Mouse (Mus musculus): ENCODE data around the gene Zscan18. TPM values are rescaled to one million over a fixed set of nuclear protein-coding genes. Genes with fewer than 3 reads are reported as not detected.

Gene Zscan18
- 0.91 and 1.9 TPM in 2 replicates for polyA plus RNA-seq (2012; rRNA removed; ENCODE audit: low replicate concordance)

DNA sequence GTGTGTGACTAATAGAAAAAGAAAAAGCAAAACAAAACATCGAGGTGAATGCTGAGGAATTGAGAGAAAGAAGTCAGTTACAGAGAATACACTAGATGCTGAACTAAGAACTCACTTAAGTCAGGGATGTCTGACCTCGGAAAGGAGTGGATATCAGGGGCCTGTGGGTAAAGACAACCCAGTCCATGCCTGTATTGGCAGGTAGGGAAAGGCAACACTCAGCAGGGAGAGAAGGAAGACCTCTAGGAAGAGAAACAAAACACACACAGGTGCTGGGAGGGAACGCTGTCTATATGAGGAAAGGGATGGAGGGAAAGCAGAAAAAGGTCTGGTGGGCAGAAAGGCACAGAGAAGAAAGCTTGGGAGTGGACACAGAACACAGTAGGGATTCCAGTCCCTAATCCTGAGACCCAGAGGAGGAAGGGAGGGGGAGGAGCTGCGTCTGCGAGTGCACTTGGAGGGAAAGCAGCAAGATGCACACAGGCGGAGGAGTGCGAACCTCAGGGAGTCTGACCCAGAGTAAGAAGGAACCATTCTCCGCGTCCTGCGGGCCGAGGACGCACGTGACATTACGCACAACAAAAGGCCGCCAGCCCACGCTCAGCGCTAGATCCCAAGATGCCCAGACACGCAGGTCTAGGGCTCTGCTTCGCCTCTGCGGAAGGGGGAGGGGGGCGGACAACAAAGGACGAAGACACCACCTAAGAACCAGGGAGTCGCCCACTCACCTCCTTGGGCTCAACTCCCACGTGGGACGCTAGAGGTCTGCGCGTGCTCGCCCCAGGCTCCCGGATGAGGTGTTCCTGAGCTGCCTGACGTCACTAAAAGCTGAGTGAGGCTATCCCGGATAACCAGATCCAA, at the start of gene Zscan18:
Zscan18 (minus strand) TSS at position 770 of the 861 bp plus-strand sequence.

DNA sequence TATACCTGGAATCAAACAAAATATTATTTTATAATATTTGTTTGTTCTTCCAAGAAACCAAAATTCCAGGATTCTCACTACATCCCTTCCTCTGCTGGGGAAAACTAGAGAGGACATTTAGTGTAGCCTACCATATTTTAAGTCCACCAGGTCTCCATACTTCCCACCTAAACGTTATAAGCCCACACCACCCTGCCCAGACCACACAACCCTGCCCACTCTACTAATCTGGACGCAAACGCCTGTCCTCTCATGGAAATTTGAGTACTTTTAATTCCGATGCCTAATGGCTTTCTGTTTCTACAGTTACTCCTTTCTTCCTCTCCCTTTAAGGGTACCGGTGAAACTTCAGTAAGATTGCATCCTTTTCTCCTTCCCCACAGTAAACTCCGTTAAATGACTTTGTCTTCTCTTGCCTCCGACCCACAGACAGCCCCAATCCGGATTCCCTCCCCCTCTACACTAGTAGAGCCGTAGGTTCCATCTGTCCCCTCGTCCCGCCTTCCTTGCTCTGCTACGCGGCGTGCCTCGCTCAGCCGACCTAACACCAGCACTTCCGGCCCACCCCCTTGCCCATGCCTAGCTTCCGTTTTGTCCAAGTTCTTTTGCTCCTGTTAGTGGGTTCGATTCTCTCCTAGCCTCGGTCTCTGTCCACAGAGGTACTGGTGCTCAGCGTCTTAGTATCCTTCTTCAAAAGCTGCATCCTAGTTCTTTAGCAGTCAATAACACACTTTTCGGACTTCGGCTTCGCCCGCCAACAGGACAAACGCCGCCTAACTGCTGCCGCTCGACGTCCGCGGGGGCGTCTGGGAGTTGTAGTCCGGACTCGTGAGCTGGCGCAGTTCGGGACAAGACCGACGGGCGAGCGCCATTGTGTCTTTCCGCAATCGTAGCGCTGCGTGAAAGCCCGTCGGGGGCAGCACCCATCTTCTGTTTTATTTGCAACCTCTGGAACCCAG, 31.0 kb upstream of the Zscan18 start, which contains the start of gene Zfp110:
Zfp110 (plus strand) TSS at position 600 of the 959 bp plus-strand sequence.

DNA sequence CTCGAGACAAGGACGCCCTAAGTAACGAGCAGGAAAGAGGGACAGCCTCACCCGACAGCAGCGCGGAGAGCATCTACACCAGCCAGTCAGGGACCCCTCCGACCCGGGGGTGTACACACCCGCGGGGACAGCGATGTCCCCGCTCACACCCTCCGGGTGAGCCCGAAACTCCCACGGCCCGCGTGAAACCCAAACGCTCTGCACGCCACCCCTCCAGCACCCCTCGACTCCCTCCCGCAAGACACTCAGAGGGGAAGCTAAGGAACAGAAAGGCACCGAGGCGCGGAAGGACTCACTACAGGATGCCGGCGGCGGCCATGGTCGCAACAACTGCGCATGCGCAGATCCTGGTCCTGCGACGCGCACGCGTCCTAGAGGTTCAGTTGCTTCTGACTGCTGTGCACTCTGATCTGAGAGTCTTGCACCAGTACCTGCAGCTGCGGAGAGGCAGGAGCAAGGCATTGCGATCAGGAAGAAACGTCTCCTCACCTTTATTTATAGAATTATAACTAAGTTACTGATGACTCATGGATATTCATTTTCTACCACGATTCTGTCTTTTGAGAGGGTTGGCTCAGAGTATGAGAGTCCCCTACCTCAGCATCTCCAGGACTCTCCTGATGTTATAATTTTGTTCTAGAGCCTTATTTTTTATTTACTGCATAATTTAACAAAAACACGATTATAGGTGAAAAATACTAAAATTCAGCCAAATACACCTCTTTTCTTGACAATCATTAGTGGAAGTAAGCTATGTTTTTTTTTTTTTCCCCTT, 15.3 kb upstream of the Zscan18 start, which contains the start of gene Zfp329:
Zfp329 (minus strand) TSS at position 338 of the 775 bp plus-strand sequence.

DNA sequence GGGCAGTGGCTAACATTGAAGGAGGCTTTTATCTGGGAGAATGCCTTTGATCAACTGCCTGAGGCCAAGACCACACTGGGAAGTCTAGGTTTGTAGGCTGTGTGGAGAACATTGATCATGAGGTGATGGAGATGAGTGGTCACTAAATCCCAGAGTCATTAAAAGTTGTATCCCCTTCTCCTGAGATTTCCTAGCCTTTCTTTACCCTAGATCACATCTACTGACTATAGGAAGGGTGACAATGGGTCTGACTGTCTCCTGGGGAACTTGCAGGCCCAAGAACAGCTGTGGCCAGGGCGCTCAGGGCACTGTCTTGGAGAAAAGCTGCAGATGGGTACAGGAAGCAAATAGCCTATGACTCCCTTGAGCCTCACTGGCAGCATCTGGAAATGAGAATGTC, 68.5 kb downstream of the Zscan18 start, which contains the start of gene Vmn2r56:
Vmn2r56 (minus strand) TSS at position 101 of the 400 bp plus-strand sequence.

Other genes with a start within 250 kb of the Zscan18 start
- gene Vmn2r53, start 194.8 kb downstream of the Zscan18 start, polyA plus RNA-seq (2012; rRNA removed; ENCODE audit: low replicate concordance) = not detected in 2 replicates
- not detected in 2 replicates for gene Vmn2r54, start 163.3 kb downstream of the Zscan18 start, polyA plus RNA-seq (2012; rRNA removed; ENCODE audit: low replicate concordance)
- not detected in 2 replicates for gene Vmn2r55, start 118.6 kb downstream of the Zscan18 start, polyA plus RNA-seq (2012; rRNA removed; ENCODE audit: low replicate concordance)
- not detected in 2 replicates for gene Vmn2r56, start 68.6 kb downstream of the Zscan18 start, polyA plus RNA-seq (2012; rRNA removed; ENCODE audit: low replicate concordance)
- gene Zfp329, start 15.2 kb upstream of the Zscan18 start, polyA plus RNA-seq (2012; rRNA removed; ENCODE audit: low replicate concordance) = 0.79 and 2.4 TPM in 2 replicates
- 7.8 and 12.3 TPM in 2 replicates for gene Zfp110, start 31.1 kb upstream of the Zscan18 start, polyA plus RNA-seq (2012; rRNA removed; ENCODE audit: low replicate concordance)
- gene Zfp128, start 77.5 kb upstream of the Zscan18 start, polyA plus RNA-seq (2012; rRNA removed; ENCODE audit: low replicate concordance) = 0.56 and 1.6 TPM in 2 replicates
- gene Zscan22, start 94.2 kb upstream of the Zscan18 start, polyA plus RNA-seq (2012; rRNA removed; ENCODE audit: low replicate concordance) = 8.4 and 18.4 TPM in 2 replicates
- 2,239 and 2,291 TPM in 2 replicates for gene Rps5, start 118.7 kb upstream of the Zscan18 start, polyA plus RNA-seq (2012; rRNA removed; ENCODE audit: low replicate concordance)
- gene Rnf225, start 123.8 kb upstream of the Zscan18 start, polyA plus RNA-seq (2012; rRNA removed; ENCODE audit: low replicate concordance) = 1.4 and 1.6 TPM in 2 replicates
- 6.7 and 10.3 TPM in 2 replicates for gene Zfp324, start 162.2 kb upstream of the Zscan18 start, polyA plus RNA-seq (2012; rRNA removed; ENCODE audit: low replicate concordance)
- gene Zfp446, start 174.2 kb upstream of the Zscan18 start, polyA plus RNA-seq (2012; rRNA removed; ENCODE audit: low replicate concordance) = 5.9 and 6.8 TPM in 2 replicates
- 0.32 and 3.3 TPM in 2 replicates for gene Slc27a5, start 194.6 kb upstream of the Zscan18 start, polyA plus RNA-seq (2012; rRNA removed; ENCODE audit: low replicate concordance)
- 236 and 280 TPM in 2 replicates for gene Trim28, start 195.5 kb upstream of the Zscan18 start, polyA plus RNA-seq (2012; rRNA removed; ENCODE audit: low replicate concordance)
- gene Zbtb45, start 206.4 kb upstream of the Zscan18 start, polyA plus RNA-seq (2012; rRNA removed; ENCODE audit: low replicate concordance) = 27.8 and 61.8 TPM in 2 replicates
- 50.6 and 56.2 TPM in 2 replicates for gene Chmp2a, start 231.2 kb upstream of the Zscan18 start, polyA plus RNA-seq (2012; rRNA removed; ENCODE audit: low replicate concordance)
- 147 and 206 TPM in 2 replicates for gene Ube2m, start 234.6 kb upstream of the Zscan18 start, polyA plus RNA-seq (2012; rRNA removed; ENCODE audit: low replicate concordance)